Mouse (Mus musculus): ENCODE data around the gene Gm572. TPM values are rescaled to one million over a fixed set of nuclear protein-coding genes. Genes with fewer than 3 reads are reported as not detected.

Gene Gm572
- polyA plus RNA-seq, 1 experiment from 2014 or later: not detected

GRCm38 (mm10) chr4:148704756-148705155, 61.6 kb downstream of the Gm572 start:
- Histone ChIP-seq H3K27ac (no peak overlapping the region), H3K9ac (no peak overlapping the region), H3K36me3 (no peaks in the 10 kb centered on the region), H3K4me2 (no peak overlapping the region), H3K9me3 (no peaks in the 10 kb centered on the region), H3K4me1 (peaks cover 2% of the 10 kb centered on the region; the same call in 1 of the 2 replicates), H3K4me3 (no peak overlapping the region), H3K27me3 (peaks cover 7% of the 10 kb centered on the region; the same call in 1 of the 2 replicates)
- WGBS: 48% methylated on average over 3 of the region's 3 CpGs
- no peak for ATAC-seq (ENCODE audit: insufficient number of reproducible peaks, low FRiP score, low TSS enrichment, low read depth)

- H3K27me3 ChIP-seq: peaks cover 4% of the 10 kb centered on the region; the same call in 1 of the 2 replicates
- no peak overlapping the region for H3K4me3 ChIP-seq
- no peaks in the 10 kb centered on the region for H3K9me3 ChIP-seq
- no peak for ATAC-seq (ENCODE audit: insufficient number of reproducible peaks, low FRiP score, low TSS enrichment, low read depth)
- H3K36me3 ChIP-seq: no peaks in the 10 kb centered on the region
- 42% methylated on average over 11 of the region's 11 CpGs for WGBS
- no peak overlapping the region for H3K27ac ChIP-seq
- H3K9ac ChIP-seq: no peak overlapping the region
- H3K4me1 ChIP-seq: peaks cover 19% of the 10 kb centered on the region
- H3K4me2 ChIP-seq: no peak overlapping the region
Measured at GRCm38 (mm10) chr4:148708836-148709235, 65.7 kb downstream of the Gm572 start.

- Histone ChIP-seq H3K36me3 (no peaks in the 10 kb centered on the region), H3K27ac (no peak overlapping the region), H3K9ac (no peak overlapping the region), H3K9me3 (no peaks in the 10 kb centered on the region), H3K4me3 (no peak overlapping the region), H3K4me1 (peaks cover 19% of the 10 kb centered on the region), H3K27me3 (peaks cover 4% of the 10 kb centered on the region; the same call in 1 of the 2 replicates), H3K4me2 (no peak overlapping the region)
- ATAC-seq (ENCODE audit: insufficient number of reproducible peaks, low FRiP score, low TSS enrichment, low read depth): no peak
- 61% methylated on average over 2 of the region's 2 CpGs for WGBS
Measured at GRCm38 (mm10) chr4:148710446-148710845, 67.3 kb downstream of the Gm572 start.

GRCm38 (mm10) chr4:148711323-148711722, 68.2 kb downstream of the Gm572 start:
- Histone ChIP-seq H3K27ac (0 out of 2 replicates have a peak overlapping the region, but pooled peaks have one; percentile 11), H3K4me3 (no peak overlapping the region), H3K9me3 (no peaks in the 10 kb centered on the region), H3K9ac (no peak overlapping the region), H3K4me2 (no peak overlapping the region), H3K27me3 (no peaks in the 10 kb centered on the region; the same call in 1 of the 2 replicates), H3K4me1 (peaks cover 19% of the 10 kb centered on the region), H3K36me3 (no peaks in the 10 kb centered on the region)
- 19% methylated on average over 8 of the region's 10 CpGs for WGBS
- ATAC-seq (ENCODE audit: insufficient number of reproducible peaks, low FRiP score, low TSS enrichment, low read depth): no peak

GRCm38 (mm10) chr4:148712632-148713031, 69.5 kb downstream of the Gm572 start:
- Histone ChIP-seq H3K27me3 (no peaks in the 10 kb centered on the region; the same call in 1 of the 2 replicates), H3K4me3 (no peak overlapping the region), H3K36me3 (no peaks in the 10 kb centered on the region), H3K4me1 (peaks cover 19% of the 10 kb centered on the region), H3K27ac (no peak overlapping the region), H3K4me2 (no peak overlapping the region), H3K9ac (no peak overlapping the region), H3K9me3 (no peaks in the 10 kb centered on the region)
- ATAC-seq (ENCODE audit: insufficient number of reproducible peaks, low FRiP score, low TSS enrichment, low read depth): no peak
- WGBS: 40% methylated on average over 10 of the region's 10 CpGs

GRCm38 (mm10) chr4:148714064-148714463, 70.9 kb downstream of the Gm572 start:
- Histone ChIP-seq H3K9ac (no peak overlapping the region), H3K4me3 (no peak overlapping the region), H3K36me3 (no peaks in the 10 kb centered on the region), H3K4me2 (no peak overlapping the region), H3K27me3 (no peaks in the 10 kb centered on the region; the same call in 1 of the 2 replicates), H3K27ac (no peak overlapping the region), H3K4me1 (peaks cover 18% of the 10 kb centered on the region), H3K9me3 (no peaks in the 10 kb centered on the region)
- no peak for ATAC-seq (ENCODE audit: insufficient number of reproducible peaks, low FRiP score, low TSS enrichment, low read depth)
- 64% methylated on average over 8 of the region's 8 CpGs for WGBS

GRCm38 (mm10) chr4:148714739-148715138, 71.6 kb downstream of the Gm572 start:
- H3K4me1 ChIP-seq: peaks cover 17% of the 10 kb centered on the region
- H3K4me2 ChIP-seq: no peak overlapping the region
- no peaks in the 10 kb centered on the region for H3K36me3 ChIP-seq
- H3K9me3 ChIP-seq: no peaks in the 10 kb centered on the region
- ATAC-seq (ENCODE audit: insufficient number of reproducible peaks, low FRiP score, low TSS enrichment, low read depth): no peak
- H3K4me3 ChIP-seq: no peak overlapping the region
- no peak overlapping the region for H3K27ac ChIP-seq
- H3K27me3 ChIP-seq: no peaks in the 10 kb centered on the region; the same call in 1 of the 2 replicates
- H3K9ac ChIP-seq: no peak overlapping the region
- WGBS: 79% methylated on average over 12 of the region's 12 CpGs

GRCm38 (mm10) chr4:148715396-148715795, 72.3 kb downstream of the Gm572 start:
- ATAC-seq (ENCODE audit: insufficient number of reproducible peaks, low FRiP score, low TSS enrichment, low read depth): no peak
- Histone ChIP-seq H3K4me1 (peaks cover 17% of the 10 kb centered on the region), H3K36me3 (no peaks in the 10 kb centered on the region), H3K9me3 (no peaks in the 10 kb centered on the region), H3K27ac (no peak overlapping the region), H3K4me2 (no peak overlapping the region), H3K9ac (no peak overlapping the region), H3K27me3 (no peaks in the 10 kb centered on the region; the same call in 1 of the 2 replicates), H3K4me3 (no peak overlapping the region)
- 50% methylated on average over 3 of the region's 3 CpGs for WGBS

Other genes with a start within 250 kb of the Gm572 start
- 19.4 and 21.4 TPM in 2 replicates for gene Ubiad1, start 198.5 kb upstream of the Gm572 start, polyA plus RNA-seq (2015; fragmentation: Nextera tagmentation; extraction: Ambion mirVana)
- 13.6 and 13.8 TPM in 2 replicates for gene Mtor, start 194.7 kb upstream of the Gm572 start, polyA plus RNA-seq (2015; fragmentation: Nextera tagmentation; extraction: Ambion mirVana)
- 1.8 and 4.1 TPM in 2 replicates for gene Angptl7, start 142.9 kb upstream of the Gm572 start, polyA plus RNA-seq (2015; fragmentation: Nextera tagmentation; extraction: Ambion mirVana)
- gene Exosc10, start 84.9 kb upstream of the Gm572 start, polyA plus RNA-seq (2015; fragmentation: Nextera tagmentation; extraction: Ambion mirVana): 82.1 and 83.3 TPM in 2 replicates
- 247 and 256 TPM in 2 replicates for gene Srm, start 51.8 kb upstream of the Gm572 start, polyA plus RNA-seq (2015; fragmentation: Nextera tagmentation; extraction: Ambion mirVana)
- gene Masp2, start 40.8 kb upstream of the Gm572 start, polyA plus RNA-seq (2015; fragmentation: Nextera tagmentation; extraction: Ambion mirVana): 0.32 and 0.45 TPM in 2 replicates
- 287 and 301 TPM in 2 replicates for gene Tardbp, start 16.3 kb upstream of the Gm572 start, polyA plus RNA-seq (2015; fragmentation: Nextera tagmentation; extraction: Ambion mirVana)
- 7.2 and 9.9 TPM in 2 replicates for gene Casz1, start 161.1 kb downstream of the Gm572 start, polyA plus RNA-seq (2015; fragmentation: Nextera tagmentation; extraction: Ambion mirVana)

All from limb, embryonic 15.5 days (tissue).